Mouse (Mus musculus) erythroblast, embryonic 14.5 days (primary cell): ENCODE measurements around the gene Tgfbi.

Source experiments
- GATA1 ChIP-seq: IDR thresholded peaks from 2 replicates; pipeline ENCODE4 v1.6.1; 2012; ENCODE audit warnings: low read length, inconsistent platforms, mixed read lengths
- TAL1 ChIP-seq: IDR thresholded peaks from 3 replicates; pipeline ENCODE4 v1.6.1; 2012; ENCODE audit warnings: low read length, inconsistent platforms, mixed read lengths

GRCm38 (mm10) chr13:56631332-56631731 lies 22.0 kb downstream of the Tgfbi start:
- no peak for TF ChIP-seq GATA1
- TF ChIP-seq TAL1, result no peak
